Mouse (Mus musculus): ENCODE measurements around the gene Gm9780.
"Not testable (repeated sequence)": the region's sequence is repeated elsewhere in the genome, so short reads cannot be mapped to it uniquely, and the experiment has no call there.

Gm9780 gene

GRCm38 (mm10) chr14:26042611-26043010 lies at the start of gene Gm9780:
Gm9780 (minus strand) TSS chr14:26042711.
- DNase-seq (ENCODE audit: low read depth, low spot score) = not testable (repeated sequence)

GRCm38 (mm10) chr14:26081997-26082396 lies 39.5 kb upstream of the Gm9780 start, which contains the start of gene Cphx3:
Cphx3 (plus strand) TSS chr14:26082297.
- not testable (repeated sequence) for DNase-seq (ENCODE audit: low read depth, low spot score)

GRCm38 (mm10) chr14:26081216-26081615 lies 38.7 kb upstream of the Gm9780 start, which contains the start of gene Cphx2:
Cphx2 (plus strand) TSS chr14:26081516.
- not testable (repeated sequence) for DNase-seq (ENCODE audit: low read depth, low spot score)

GRCm38 (mm10) chr14:26076620-26077390 lies 34.3 kb upstream of the Gm9780 start:
- DNase-seq (ENCODE audit: low read depth, low spot score) = not testable (repeated sequence)

GRCm38 (mm10) chr14:26067325-26067633 lies 24.8 kb upstream of the Gm9780 start, which contains the start of gene Tmem254c:
Tmem254c (minus strand) TSS chr14:26067355.
- DNase-seq (ENCODE audit: low read depth, low spot score) = not testable (repeated sequence)

GRCm38 (mm10) chr14:26066574-26067324 lies 24.2 kb upstream of the Gm9780 start:
- not testable (repeated sequence) for DNase-seq (ENCODE audit: low read depth, low spot score)

- not testable (repeated sequence) for DNase-seq (ENCODE audit: low read depth, low spot score)
Measured at GRCm38 (mm10) chr14:26059362-26059761, 16.9 kb upstream of the Gm9780 start.

GRCm38 (mm10) chr14:26058184-26058583 lies 15.7 kb upstream of the Gm9780 start:
- DNase-seq (ENCODE audit: low read depth, low spot score) = not testable (repeated sequence)

- not testable (repeated sequence) for DNase-seq (ENCODE audit: low read depth, low spot score)
Measured at GRCm38 (mm10) chr14:26048767-26049166, 6.3 kb upstream of the Gm9780 start.

GRCm38 (mm10) chr14:26047026-26047425 lies 4.5 kb upstream of the Gm9780 start:
- not testable (repeated sequence) for DNase-seq (ENCODE audit: low read depth, low spot score)

- not testable (repeated sequence) for DNase-seq (ENCODE audit: low read depth, low spot score)
Measured at GRCm38 (mm10) chr14:26045007-26045406, 2.5 kb upstream of the Gm9780 start.

GRCm38 (mm10) chr14:26035439-26035838 lies 7.1 kb downstream of the Gm9780 start:
- DNase-seq (ENCODE audit: low read depth, low spot score) = not testable (repeated sequence)

- DNase-seq (ENCODE audit: low read depth, low spot score) = not testable (repeated sequence)
Measured at GRCm38 (mm10) chr14:26034364-26034763, 8.1 kb downstream of the Gm9780 start.

- DNase-seq (ENCODE audit: low read depth, low spot score) = not testable (repeated sequence)
Measured at GRCm38 (mm10) chr14:26025653-26026052, 16.9 kb downstream of the Gm9780 start.

- not testable (repeated sequence) for DNase-seq (ENCODE audit: low read depth, low spot score)
Measured at GRCm38 (mm10) chr14:26022831-26023230, 19.7 kb downstream of the Gm9780 start.

GRCm38 (mm10) chr14:26021555-26021954 lies 21.0 kb downstream of the Gm9780 start:
- DNase-seq (ENCODE audit: low read depth, low spot score) = not testable (repeated sequence)

- not testable (repeated sequence) for DNase-seq (ENCODE audit: low read depth, low spot score)
Measured at GRCm38 (mm10) chr14:26016414-26016813, 26.1 kb downstream of the Gm9780 start.

- not testable (repeated sequence) for DNase-seq (ENCODE audit: low read depth, low spot score)
Measured at GRCm38 (mm10) chr14:26007462-26007861, 35.0 kb downstream of the Gm9780 start.

- not testable (repeated sequence) for DNase-seq (ENCODE audit: low read depth, low spot score)
Measured at GRCm38 (mm10) chr14:25981880-25982279, 60.6 kb downstream of the Gm9780 start.

- not testable (repeated sequence) for DNase-seq (ENCODE audit: low read depth, low spot score)
Measured at GRCm38 (mm10) chr14:25979242-25979941, 63.1 kb downstream of the Gm9780 start.

GRCm38 (mm10) chr14:25978371-25979241 lies 63.9 kb downstream of the Gm9780 start, which contains the start of gene Duxbl1:
Duxbl1 (plus strand) TSS chr14:25978577.
- not testable (repeated sequence) for DNase-seq (ENCODE audit: low read depth, low spot score)

Data from c-Kit-negative CD71-positive TER-119-positive erythroid progenitor cells, embryonic 14.5 days (primary cell).